Mouse (Mus musculus) liver, embryonic 14.5 days (tissue): Measurements from ENCODE around the gene Fxr2. TPM values are rescaled to one million over a fixed set of nuclear protein-coding genes. Genes with fewer than 3 reads are reported as not detected.

Experiments
- ATAC-seq: fragments of 200-750 bp; cut with Nextera tagmentation; 2 replicates; pipeline ENCODE4 v1.8.0; 2017; ENCODE audit warnings: moderate number of reproducible peaks, mild to moderate bottlenecking, moderate library complexity; ENCODE audit not compliant: insufficient read depth
- DNase-seq, 3 experiments: peaks; one replicate each; pipeline ENCODE4 v3.0.0-alpha.2; 2012 to 2013; ENCODE audit warnings: low read depth in 3 of 3, low spot score in 3 of 3
- H3K27ac ChIP-seq: fragments of 300-500 bp; sonication (generic); 2 replicates; pipeline ENCODE4 v1.5.1; 2014; ENCODE audit warnings: moderate library complexity, mild to moderate bottlenecking, control low read depth, inconsistent platforms
- H3K27me3 ChIP-seq: fragments of 300-500 bp; sonication (generic); 2 replicates; pipeline ENCODE4 v1.6.1; 2014; ENCODE audit warnings: mild to moderate bottlenecking, low read length, moderate library complexity; ENCODE audit not compliant: control insufficient read depth, insufficient read depth
- H3K36me3 ChIP-seq: fragments of 300-500 bp; sonication (generic); replicated peaks from 2 replicates; pipeline ENCODE4 v1.6.1; 2014; ENCODE audit warnings: low read depth; ENCODE audit not compliant: control insufficient read depth, insufficient read depth
- H3K4me1 ChIP-seq, 2 experiments: fragments of 200-500 bp in 1 of 2; fragments of 300-500 bp in 1 of 2; sonication (generic) in 1 of 2; replicated peaks; 2 replicates each; pipeline ENCODE4 v1.6.1; 2012 to 2014; ENCODE audit warnings: antibody characterized with exemption in 1 of 2, inconsistent platforms in 1 of 2, low read length in 1 of 2; ENCODE audit not compliant: control insufficient read depth in 2 of 2, insufficient read depth in 2 of 2
- H3K4me2 ChIP-seq: fragments of 300-500 bp; sonication (generic); 2 replicates; pipeline ENCODE4 v1.6.1; 2014; ENCODE audit warnings: low read depth, mild to moderate bottlenecking, control low read depth, moderate library complexity
- H3K4me3 ChIP-seq, 2 experiments: fragments of 200-500 bp in 1 of 2; fragments of 300-500 bp in 1 of 2; sonication (generic) in 1 of 2; 2 replicates each; pipeline ENCODE4 v1.5.1; 2012 to 2014; ENCODE audit warnings: low read depth in 2 of 2, low read length in 2 of 2, mild to moderate bottlenecking in 2 of 2, control low read depth in 1 of 2, inconsistent platforms in 1 of 2, moderate library complexity in 1 of 2; ENCODE audit not compliant: insufficient read depth in 1 of 2
- H3K9ac ChIP-seq: fragments of 300-500 bp; sonication (generic); replicated peaks from 2 replicates; pipeline ENCODE4 v1.6.1; 2014; ENCODE audit warnings: mild to moderate bottlenecking, control low read depth, moderate library complexity
- H3K9me3 ChIP-seq: fragments of 300-500 bp; sonication (generic); 2 replicates; pipeline ENCODE4 v1.6.1; 2016; ENCODE audit warnings: low read length, mixed read lengths; ENCODE audit not compliant: control insufficient read depth
- CTCF ChIP-seq: IDR thresholded peaks from 2 replicates; pipeline ENCODE4 v1.5.1; 2016; ENCODE audit warnings: antibody characterized with exemption, low read depth, control low read depth
- EP300 ChIP-seq: IDR thresholded peaks from 2 replicates; pipeline ENCODE4 v1.6.1; 2016; ENCODE audit warnings: antibody characterized with exemption, low read depth
- WGBS: fragments of 180-500 bp; shearing (Covaris S2); extraction: QIAGEN DNeasy Blood & Tissue Kit; methylation state at CpG from one replicate; pipeline ENCODE4 v1.1.7; 2014; ENCODE audit not compliant: insufficient replicate concordance; 5-methylcytosine and 5-hydroxymethylcytosine counted together
- polyA plus RNA-seq, 2 experiments: library from polyadenylated mRNA; depleted of rRNA in 1 of 2; stranded (reverse) in 1 of 2; unstranded in 1 of 2; fragments of >200 nt; fragmentation: Nextera tagmentation in 1 of 2; extraction: Ambion mirVana in 1 of 2; gene quantifications; 2 replicates each; pipeline versions ENCODE4 v1.2.1 to v1.2.3; 2012 to 2014

The Fxr2 gene
- polyA plus RNA-seq, 2 experiments = 5.4 to 21.7 TPM

DNA sequence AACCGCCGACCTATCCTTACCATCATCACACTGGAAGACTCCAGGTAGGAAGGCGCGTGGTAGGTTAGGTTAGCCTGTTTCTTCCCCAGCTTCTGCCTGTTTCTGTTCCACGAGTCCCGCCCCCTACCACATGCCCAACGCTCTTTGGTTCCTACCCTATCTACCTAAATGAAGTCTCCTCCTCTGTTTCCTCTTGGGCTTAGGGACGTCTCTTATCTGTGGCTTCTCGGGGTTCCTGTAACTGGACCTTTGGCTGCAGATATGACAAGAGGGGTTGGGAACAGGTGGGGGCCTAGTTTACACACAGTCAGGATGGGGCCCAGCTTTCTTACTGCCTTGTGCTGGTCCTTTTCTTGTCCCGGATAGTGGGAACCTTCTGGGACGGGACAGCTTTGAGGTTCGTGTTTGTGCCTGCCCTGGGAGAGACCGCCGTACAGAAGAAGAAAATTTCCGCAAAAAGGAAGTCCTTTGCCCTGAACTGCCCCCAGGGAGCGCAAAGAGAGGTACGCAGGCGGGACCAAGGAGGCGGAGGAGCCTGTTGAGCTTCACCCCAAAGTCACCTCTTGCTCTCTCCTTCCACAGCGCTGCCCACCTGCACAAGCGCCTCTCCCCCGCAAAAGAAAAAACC is 43.5 kb upstream of the Fxr2 start:
- H3K4me2 ChIP-seq = peak overlapping the region; percentile 45
- H3K4me1 ChIP-seq = peaks cover 50 to 67% of the 10 kb centered on the region in 2 experiments
- no peak overlapping the region for H3K4me3 ChIP-seq
- H3K27me3 ChIP-seq = no peaks in the 10 kb centered on the region
- peak overlapping the region; percentile 29 for H3K9ac ChIP-seq
- peak overlapping the region; percentile 66 for H3K27ac ChIP-seq
- TF ChIP-seq EP300 = peak; percentile 79
- no peak for TF ChIP-seq CTCF
- ATAC-seq (peak; percentile 78), DNase-seq (no peak)
- no peaks in the 10 kb centered on the region for H3K9me3 ChIP-seq
- 32% methylated on average over 22 of the region's 22 CpGs for WGBS
- H3K36me3 ChIP-seq = peaks cover 34% of the 10 kb centered on the region

GRCm38 (mm10) chr11:69590622-69591021 is 42.2 kb upstream of the Fxr2 start:
- no peak for DNase-seq
- Histone ChIP-seq H3K27ac (peak overlapping the region; percentile 66; the same call in 1 of the 2 replicates), H3K9ac (no peak overlapping the region; the same call in 1 of the 2 replicates), H3K27me3 (no peaks in the 10 kb centered on the region), H3K4me1 (peaks cover 37 to 56% of the 10 kb centered on the region in 2 experiments), H3K4me3 (no peak overlapping the region), H3K9me3 (no peaks in the 10 kb centered on the region), H3K4me2 (peak overlapping the region; percentile 45), H3K36me3 (peaks cover 34% of the 10 kb centered on the region)
- peak; percentile 36; the same call in 1 of the 2 replicates for ATAC-seq
- WGBS = 63% methylated on average over 8 of the region's 8 CpGs
- no peak for TF ChIP-seq CTCF
- TF ChIP-seq EP300 = no peak

GRCm38 (mm10) chr11:69591424-69591823 is 41.4 kb upstream of the Fxr2 start:
- no peak for DNase-seq
- ATAC-seq = no peak
- no peak overlapping the region for H3K4me3 ChIP-seq
- peak overlapping the region; percentile 7 for H3K27ac ChIP-seq
- H3K4me1 ChIP-seq = peaks cover 31 to 49% of the 10 kb centered on the region in 2 experiments
- no peak overlapping the region for H3K9ac ChIP-seq
- no peaks in the 10 kb centered on the region for H3K27me3 ChIP-seq
- no peak overlapping the region for H3K4me2 ChIP-seq
- no peak for TF ChIP-seq CTCF
- TF ChIP-seq EP300 = no peak
- no peaks in the 10 kb centered on the region for H3K9me3 ChIP-seq
- WGBS = 77% methylated on average over 3 of the region's 3 CpGs
- H3K36me3 ChIP-seq = peaks cover 34% of the 10 kb centered on the region

DNA sequence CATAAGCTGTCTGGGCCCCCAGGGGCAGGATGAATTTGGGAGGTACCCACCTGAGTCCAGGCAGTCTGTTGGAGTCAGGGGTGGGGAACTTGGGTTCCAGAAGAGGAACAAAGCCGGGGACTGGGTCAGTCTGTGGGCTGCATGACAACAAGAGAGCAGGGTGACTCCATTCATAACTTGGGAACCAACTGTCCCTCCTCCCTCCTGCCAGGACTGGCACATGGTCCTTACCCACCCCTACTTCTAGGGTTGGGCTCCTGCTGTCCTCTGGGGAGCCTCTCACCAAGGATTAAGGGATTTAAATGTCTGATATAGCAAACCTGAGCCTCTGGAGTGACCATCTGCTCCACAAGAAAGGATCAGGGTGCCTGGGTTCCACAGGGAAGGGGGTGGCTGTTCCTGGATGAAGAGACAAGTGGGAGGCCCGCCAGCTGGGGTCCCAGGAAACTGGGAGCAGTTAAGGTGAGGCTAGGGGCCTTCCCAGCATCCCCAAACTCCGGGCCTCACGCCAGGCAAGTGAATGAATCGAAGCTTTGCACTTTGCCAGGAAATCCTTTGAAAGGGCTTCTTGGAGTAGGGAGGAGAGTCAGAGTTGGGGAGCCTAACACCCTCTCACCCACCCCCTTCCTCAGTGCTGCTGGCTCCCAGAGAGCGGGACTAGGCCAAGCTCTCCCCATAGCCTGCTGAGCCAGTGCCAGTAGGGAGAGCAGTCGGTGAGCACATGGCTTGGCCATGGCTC is 40.7 kb upstream of the Fxr2 start:
- no peak overlapping the region for H3K4me2 ChIP-seq
- no peak for TF ChIP-seq EP300
- TF ChIP-seq CTCF = no peak
- WGBS = 71% methylated on average over 7 of the region's 7 CpGs
- H3K36me3 ChIP-seq = peaks cover 34% of the 10 kb centered on the region
- H3K4me3 ChIP-seq = no peak overlapping the region
- H3K27ac ChIP-seq = peak overlapping the region; percentile 53
- H3K4me1 ChIP-seq = peaks cover 30 to 46% of the 10 kb centered on the region in 2 experiments
- ATAC-seq (no peak), DNase-seq (no peak)
- no peaks in the 10 kb centered on the region for H3K9me3 ChIP-seq
- peak overlapping the region; percentile 11; the same call in 1 of the 2 replicates for H3K9ac ChIP-seq
- no peaks in the 10 kb centered on the region for H3K27me3 ChIP-seq

- Histone ChIP-seq H3K9me3 (no peaks in the 10 kb centered on the region), H3K27me3 (no peaks in the 10 kb centered on the region), H3K27ac (peak overlapping the region; percentile 53), H3K4me3 (no peak overlapping the region), H3K36me3 (peaks cover 29% of the 10 kb centered on the region), H3K4me2 (no peak overlapping the region), H3K9ac (peak overlapping the region; percentile 11; the same call in 1 of the 2 replicates), H3K4me1 (peaks cover 30 to 46% of the 10 kb centered on the region in 2 experiments)
- 54% methylated on average over 4 of the region's 4 CpGs for WGBS
- TF ChIP-seq CTCF = no peak
- no peak for TF ChIP-seq EP300
- ATAC-seq (no peak), DNase-seq (no peak)
Observed at GRCm38 (mm10) chr11:69592799-69593198, 40.0 kb upstream of the Fxr2 start.
